ENCODE assay signal across 14 mouse cellular contexts in genomic region chr12:80949603-80950002, GRCm38 (mm10). TPM values are rescaled to one million over a fixed set of nuclear protein-coding genes. Genes with fewer than 3 reads are reported as not detected.
"Had no signal": no experiment of that assay in that cellular context is flagged by ENCODE, and none has a peak within 500 bp of the region (broad histone marks: within the 10 kb centered on the region; RNA-seq: fewer than 3 reads in every experiment).

No protein-coding gene starts in this region.

RNA-seq across cellular contexts. Expression of gene Slc10a1, which starts 18.9 kb away (rescaled TPM):
- total RNA-seq: gastrocnemius, postnatal 14 days; gastrocnemius, postnatal 36 days; heart, adult 18-20 months; heart, adult 8-10 months; heart, postnatal 10 days; heart, postnatal 25 days; heart, postnatal 4 days; layer of hippocampus, adult 2 months; layer of hippocampus, postnatal 10 days; layer of hippocampus, postnatal 25 days; left cerebral cortex, adult 2 months; left cerebral cortex, postnatal 14 days; left cerebral cortex, postnatal 36 days had no signal
- polyA plus RNA-seq: gonadal fat pad, adult 2 months had no signal
